Mouse (Mus musculus) layer of hippocampus, postnatal 25 days (tissue): ENCODE data around the gene Fas. TPM values are rescaled to one million over a fixed set of nuclear protein-coding genes. Genes with fewer than 3 reads are reported as not detected.

Experiments used
- DNase-seq, 2 experiments: peaks; one replicate each; pipeline ENCODE4 v3.0.0; 2022; ENCODE audit warnings: mixed read lengths in 2 of 2, low spot score in 1 of 2; ENCODE audit errors: extremely low spot score in 1 of 2
- total RNA-seq, 2 experiments: library from RNA; stranded (reverse); gene quantifications; 2 replicates each; pipeline ENCODE4 v1.2.3; 2021

Fas gene
- total RNA-seq, 2 experiments from 2014 or later: 0.61 to 2.0 TPM

- no peak for DNase-seq
Measured at GRCm38 (mm10) chr19:34278078-34278477, 12.4 kb upstream of the Fas start.

GRCm38 (mm10) chr19:34283614-34284013 is 6.9 kb upstream of the Fas start:
- DNase-seq: no peak

- no peak for DNase-seq
Measured at GRCm38 (mm10) chr19:34284383-34284782, 6.1 kb upstream of the Fas start.

GRCm38 (mm10) chr19:34284826-34285225 is 5.6 kb upstream of the Fas start:
- DNase-seq: no peak

GRCm38 (mm10) chr19:34287221-34287620 is 3.2 kb upstream of the Fas start:
- DNase-seq: no peak

GRCm38 (mm10) chr19:34287656-34288415 is 2.6 kb upstream of the Fas start:
- no peak for DNase-seq

GRCm38 (mm10) chr19:34288696-34289095 is 1.8 kb upstream of the Fas start:
- no peak for DNase-seq

- DNase-seq: no peak
Measured at GRCm38 (mm10) chr19:34290872-34291341, 441 bp downstream of the Fas start.

GRCm38 (mm10) chr19:34291379-34291778 is 913 bp downstream of the Fas start:
- no peak for DNase-seq

GRCm38 (mm10) chr19:34291956-34292355 is 1.5 kb downstream of the Fas start:
- DNase-seq: no peak

- DNase-seq: no peak
Measured at GRCm38 (mm10) chr19:34292701-34293100, 2.2 kb downstream of the Fas start.

GRCm38 (mm10) chr19:34293376-34293947 is 3.0 kb downstream of the Fas start:
- DNase-seq: no peak

- no peak for DNase-seq
Measured at GRCm38 (mm10) chr19:34295442-34295841, 5.0 kb downstream of the Fas start.

GRCm38 (mm10) chr19:34298531-34298930 is 8.1 kb downstream of the Fas start:
- DNase-seq: no peak

- DNase-seq: no peak
Measured at GRCm38 (mm10) chr19:34299229-34299628, 8.8 kb downstream of the Fas start.

- no peak for DNase-seq
Measured at GRCm38 (mm10) chr19:34300430-34300829, 10.0 kb downstream of the Fas start.

GRCm38 (mm10) chr19:34304917-34305316 is 14.5 kb downstream of the Fas start:
- no peak for DNase-seq

GRCm38 (mm10) chr19:34306794-34307193 is 16.3 kb downstream of the Fas start:
- DNase-seq: no peak

- DNase-seq: no peak
Measured at GRCm38 (mm10) chr19:34312151-34312728, 21.8 kb downstream of the Fas start.

- no peak for DNase-seq
Measured at GRCm38 (mm10) chr19:34328051-34328450, 37.6 kb downstream of the Fas start.

- DNase-seq: peak; percentile 28 to 77
Measured at GRCm38 (mm10) chr19:34334300-34334699, 43.8 kb downstream of the Fas start.

- DNase-seq: no peak
Measured at GRCm38 (mm10) chr19:34344702-34345101, 54.2 kb downstream of the Fas start.
